Mouse (Mus musculus): ENCODE measurements at regions not wholly inside any gene's neighbourhood (a gene's known extent, or its start where the extent isn't known, plus 50 kb on each side); places are given as distances from the start of the nearest gene placed in this dataset.

DNA sequence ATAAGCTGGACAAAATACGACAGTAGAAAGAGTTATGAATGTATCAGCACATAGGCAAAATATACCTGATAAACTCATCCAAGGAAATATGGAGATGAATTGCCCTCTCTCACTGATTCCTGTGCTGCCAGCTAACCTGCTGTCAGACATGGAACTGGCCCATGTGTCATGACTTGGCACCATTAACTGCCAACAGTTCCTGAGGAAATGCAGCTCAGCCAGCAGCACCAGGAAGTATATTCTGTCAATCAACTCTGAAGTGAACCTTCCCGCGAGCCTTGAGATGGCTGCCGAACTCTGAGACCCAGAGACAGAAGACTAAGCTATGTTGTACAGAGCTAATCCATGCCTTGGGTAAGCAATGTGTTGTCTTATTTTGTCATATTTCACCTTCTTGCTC is 292.4 kb downstream of the Klf6 start:
- 94% methylated on average over 4 of the region's 4 CpGs for WGBS
- Histone ChIP-seq H3K36me3 (ENCODE audit: control insufficient read depth, insufficient read depth, low read length) (no peaks in the 10 kb centered on the region), H3K4me3 (ENCODE audit: low read depth, low read length) (no peak overlapping the region), H3K27ac (ENCODE audit: low read depth, low read length) (no peak overlapping the region), H3K27me3 (ENCODE audit: control insufficient read depth, insufficient read depth, low read length) (no peaks in the 10 kb centered on the region), H3K9ac (replicated peaks; ENCODE audit: low read depth, low read length) (no peak overlapping the region), H3K4me2 (ENCODE audit: low read depth, low read length) (no peak overlapping the region), H3K9me3 (ENCODE audit: control insufficient read depth, low read length) (no peaks in the 10 kb centered on the region), H3K4me1 (ENCODE audit: control insufficient read depth, insufficient read depth, low read length) (no peaks in the 10 kb centered on the region)
- ATAC-seq (ENCODE audit: low read depth), result no peak

DNA sequence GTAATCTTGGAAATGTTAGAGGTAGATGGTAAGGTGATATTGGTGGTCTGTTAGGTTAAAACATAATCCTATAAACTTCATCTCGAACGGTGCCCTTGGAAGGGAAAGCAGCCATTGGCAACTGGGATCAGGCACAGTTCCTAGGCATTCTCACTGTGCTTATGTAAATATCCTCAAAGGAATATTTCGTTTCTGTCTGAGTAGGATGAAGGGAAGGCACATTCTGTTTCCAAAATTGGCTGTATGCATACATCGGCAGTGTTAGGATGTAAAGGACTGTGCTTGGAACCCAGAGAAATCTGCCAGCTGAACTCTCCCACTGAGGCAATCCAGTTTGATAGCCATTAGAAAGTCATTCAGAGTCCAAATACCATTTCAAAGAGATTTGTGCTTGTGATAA is 294.9 kb downstream of the Klf6 start:
- Histone ChIP-seq H3K27me3 (ENCODE audit: control insufficient read depth, insufficient read depth, low read length) (no peaks in the 10 kb centered on the region), H3K9me3 (ENCODE audit: control insufficient read depth, low read length) (no peaks in the 10 kb centered on the region), H3K4me3 (ENCODE audit: low read depth, low read length) (no peak overlapping the region), H3K36me3 (ENCODE audit: control insufficient read depth, insufficient read depth, low read length) (no peaks in the 10 kb centered on the region), H3K9ac (replicated peaks; ENCODE audit: low read depth, low read length) (no peak overlapping the region), H3K27ac (ENCODE audit: low read depth, low read length) (no peak overlapping the region), H3K4me1 (ENCODE audit: control insufficient read depth, insufficient read depth, low read length) (no peaks in the 10 kb centered on the region), H3K4me2 (ENCODE audit: low read depth, low read length) (no peak overlapping the region)
- no peak for ATAC-seq (ENCODE audit: low read depth)
- 79% methylated on average over 4 of the region's 4 CpGs for WGBS

DNA sequence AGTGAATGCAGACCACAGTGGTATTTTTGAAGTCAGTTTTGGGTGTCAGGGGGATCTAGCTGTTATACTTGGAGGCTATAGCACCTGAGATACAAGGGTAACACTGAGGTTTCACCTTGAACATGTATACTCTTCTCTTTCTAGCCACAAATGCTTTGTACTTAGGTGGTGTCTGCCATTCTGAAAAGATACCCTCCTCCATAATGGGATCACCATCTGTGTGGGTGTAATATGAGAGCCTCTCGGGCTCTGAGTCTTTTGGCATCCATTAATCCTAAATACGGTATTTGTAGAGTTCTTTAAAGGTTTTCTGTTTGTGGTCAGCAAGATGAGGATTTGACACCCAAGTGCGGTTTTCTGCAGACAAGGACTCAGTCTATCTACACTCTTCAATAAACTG is 295.7 kb downstream of the Klf6 start:
- ATAC-seq (ENCODE audit: low read depth), result no peak
- H3K36me3 ChIP-seq (ENCODE audit: control insufficient read depth, insufficient read depth, low read length), result no peaks in the 10 kb centered on the region
- no peak overlapping the region for H3K4me3 ChIP-seq (ENCODE audit: low read depth, low read length)
- no peak overlapping the region for H3K4me2 ChIP-seq (ENCODE audit: low read depth, low read length)
- H3K4me1 ChIP-seq (ENCODE audit: control insufficient read depth, insufficient read depth, low read length), result no peaks in the 10 kb centered on the region
- no peaks in the 10 kb centered on the region for H3K9me3 ChIP-seq (ENCODE audit: control insufficient read depth, low read length)
- H3K27ac ChIP-seq (ENCODE audit: low read depth, low read length), result no peak overlapping the region
- WGBS, result 40% methylated on average over 3 of the region's 3 CpGs
- H3K9ac ChIP-seq (replicated peaks; ENCODE audit: low read depth, low read length), result no peak overlapping the region
- H3K27me3 ChIP-seq (ENCODE audit: control insufficient read depth, insufficient read depth, low read length), result no peaks in the 10 kb centered on the region

DNA sequence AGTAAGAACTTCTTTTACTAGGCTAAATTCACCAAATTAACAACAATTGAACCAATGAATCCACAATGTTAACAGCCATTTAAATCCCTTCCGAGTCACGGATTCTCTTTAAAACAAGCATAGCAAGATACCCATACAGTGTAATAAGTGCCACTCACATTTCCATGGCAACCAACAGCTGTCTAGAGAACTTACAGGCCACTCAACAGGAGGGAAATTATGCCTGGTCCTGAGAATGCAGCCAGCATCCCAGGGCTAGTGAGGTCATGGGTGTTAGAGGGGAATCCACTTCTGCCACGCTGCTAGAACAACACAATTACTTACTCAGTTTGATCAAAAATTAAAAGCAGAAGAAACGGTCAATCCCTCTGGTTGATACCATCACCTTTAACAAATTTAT is 296.7 kb downstream of the Klf6 start:
- H3K4me2 ChIP-seq (ENCODE audit: low read depth, low read length), result no peak overlapping the region
- no peak overlapping the region for H3K4me3 ChIP-seq (ENCODE audit: low read depth, low read length)
- no peaks in the 10 kb centered on the region for H3K27me3 ChIP-seq (ENCODE audit: control insufficient read depth, insufficient read depth, low read length)
- 10% methylated on average over 4 of the region's 4 CpGs for WGBS
- H3K4me1 ChIP-seq (ENCODE audit: control insufficient read depth, insufficient read depth, low read length), result no peaks in the 10 kb centered on the region
- H3K9me3 ChIP-seq (ENCODE audit: control insufficient read depth, low read length), result no peaks in the 10 kb centered on the region
- H3K27ac ChIP-seq (ENCODE audit: low read depth, low read length), result no peak overlapping the region
- no peaks in the 10 kb centered on the region for H3K36me3 ChIP-seq (ENCODE audit: control insufficient read depth, insufficient read depth, low read length)
- peak; percentile 67; the same call in 1 of the 2 replicates for ATAC-seq (ENCODE audit: low read depth)
- no peak overlapping the region for H3K9ac ChIP-seq (replicated peaks; ENCODE audit: low read depth, low read length)

DNA sequence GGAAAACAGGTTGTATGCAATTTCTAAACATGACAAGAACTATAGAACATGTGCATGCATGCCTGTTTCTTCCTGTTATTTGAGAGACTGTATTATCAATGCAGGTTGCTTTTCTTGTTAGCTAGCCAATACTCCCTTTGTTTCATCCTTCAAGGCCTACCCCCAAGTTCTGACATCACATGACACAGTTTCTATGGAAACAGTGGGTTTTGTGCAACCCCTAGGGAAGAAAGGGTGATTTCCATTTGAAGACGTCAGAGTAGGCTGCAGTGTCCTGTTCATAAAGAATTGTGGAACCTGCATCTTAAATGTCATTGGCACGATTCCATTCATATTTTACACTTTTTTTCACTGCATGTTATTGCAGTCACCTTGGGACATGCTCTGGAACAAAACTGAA is 298.1 kb downstream of the Klf6 start:
- Histone ChIP-seq H3K4me1 (ENCODE audit: control insufficient read depth, insufficient read depth, low read length) (no peaks in the 10 kb centered on the region), H3K27me3 (ENCODE audit: control insufficient read depth, insufficient read depth, low read length) (no peaks in the 10 kb centered on the region), H3K27ac (ENCODE audit: low read depth, low read length) (no peak overlapping the region), H3K9ac (replicated peaks; ENCODE audit: low read depth, low read length) (no peak overlapping the region), H3K4me3 (ENCODE audit: low read depth, low read length) (no peak overlapping the region), H3K4me2 (ENCODE audit: low read depth, low read length) (no peak overlapping the region), H3K36me3 (ENCODE audit: control insufficient read depth, insufficient read depth, low read length) (no peaks in the 10 kb centered on the region), H3K9me3 (ENCODE audit: control insufficient read depth, low read length) (no peaks in the 10 kb centered on the region)
- ATAC-seq (ENCODE audit: low read depth), result peak; percentile 67; the same call in 1 of the 2 replicates
- 11% methylated on average over 2 of the region's 2 CpGs for WGBS

DNA sequence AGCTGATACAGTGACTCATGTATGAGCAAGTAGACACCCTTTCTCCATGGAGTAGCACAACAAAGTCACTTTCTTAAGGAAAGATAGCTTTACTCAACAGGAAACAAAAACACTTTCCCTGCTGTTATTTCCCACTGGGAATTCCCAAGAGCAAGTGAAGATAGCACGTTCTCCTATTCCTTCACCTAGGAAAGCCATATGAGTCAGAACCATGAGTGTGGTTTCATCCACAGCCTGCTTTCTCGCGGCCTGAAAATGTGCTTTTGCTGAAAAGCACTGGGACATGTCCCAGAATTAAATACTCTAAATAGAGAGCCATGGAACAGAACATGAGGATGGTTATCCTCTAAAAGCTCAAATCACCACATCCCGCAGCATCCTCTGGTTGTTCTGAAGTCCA is 304.6 kb downstream of the Klf6 start:
- H3K4me2 ChIP-seq (ENCODE audit: low read depth, low read length), result no peak overlapping the region
- no peaks in the 10 kb centered on the region for H3K36me3 ChIP-seq (ENCODE audit: control insufficient read depth, insufficient read depth, low read length)
- no peak overlapping the region for H3K9ac ChIP-seq (replicated peaks; ENCODE audit: low read depth, low read length)
- H3K9me3 ChIP-seq (ENCODE audit: control insufficient read depth, low read length), result no peaks in the 10 kb centered on the region
- 91% methylated on average over 4 of the region's 4 CpGs for WGBS
- no peak overlapping the region for H3K27ac ChIP-seq (ENCODE audit: low read depth, low read length)
- H3K4me1 ChIP-seq (ENCODE audit: control insufficient read depth, insufficient read depth, low read length), result no peaks in the 10 kb centered on the region
- no peak overlapping the region for H3K4me3 ChIP-seq (ENCODE audit: low read depth, low read length)
- no peaks in the 10 kb centered on the region for H3K27me3 ChIP-seq (ENCODE audit: control insufficient read depth, insufficient read depth, low read length)
- ATAC-seq (ENCODE audit: low read depth), result no peak

DNA sequence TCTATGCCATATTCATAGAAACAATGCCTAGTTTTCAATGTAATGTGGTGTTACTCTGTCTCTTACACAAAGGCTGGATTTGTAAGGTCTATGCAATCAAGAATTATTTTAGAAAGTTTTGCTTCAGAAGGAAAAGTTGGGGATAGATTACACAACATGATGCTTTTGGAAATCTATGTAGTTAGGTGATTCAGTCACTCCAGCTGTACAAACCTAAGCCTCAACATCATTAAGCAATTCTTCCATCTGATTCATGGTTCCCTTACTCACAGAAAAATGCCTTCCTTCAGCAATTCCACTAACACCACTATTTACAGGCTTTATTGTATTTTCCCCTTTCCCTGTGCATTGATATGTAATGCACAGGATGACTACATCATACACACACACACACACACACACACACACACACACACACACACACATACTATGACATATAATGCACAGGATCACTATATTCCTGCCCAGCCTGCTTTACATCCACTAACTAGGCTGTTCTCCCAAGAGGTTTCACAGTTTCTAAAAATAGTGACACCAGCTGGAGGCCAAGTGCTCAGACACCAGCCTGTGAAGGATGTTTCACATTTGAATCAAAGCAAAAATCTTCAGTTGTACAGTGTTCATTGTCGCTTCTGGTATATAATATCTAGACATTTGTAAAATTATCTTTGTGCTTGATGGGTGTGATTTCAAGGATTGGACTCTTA is 305.9 kb downstream of the Klf6 start:
- no peak overlapping the region for H3K4me3 ChIP-seq (ENCODE audit: low read depth, low read length)
- no peak overlapping the region for H3K9ac ChIP-seq (replicated peaks; ENCODE audit: low read depth, low read length)
- no peaks in the 10 kb centered on the region for H3K27me3 ChIP-seq (ENCODE audit: control insufficient read depth, insufficient read depth, low read length)
- WGBS, result 88% methylated on average over 1 of the region's 1 CpGs
- H3K4me2 ChIP-seq (ENCODE audit: low read depth, low read length), result no peak overlapping the region
- no peaks in the 10 kb centered on the region for H3K36me3 ChIP-seq (ENCODE audit: control insufficient read depth, insufficient read depth, low read length)
- no peaks in the 10 kb centered on the region for H3K4me1 ChIP-seq (ENCODE audit: control insufficient read depth, insufficient read depth, low read length)
- H3K9me3 ChIP-seq (ENCODE audit: control insufficient read depth, low read length), result no peaks in the 10 kb centered on the region
- H3K27ac ChIP-seq (ENCODE audit: low read depth, low read length), result no peak overlapping the region
- no peak for ATAC-seq (ENCODE audit: low read depth)

DNA sequence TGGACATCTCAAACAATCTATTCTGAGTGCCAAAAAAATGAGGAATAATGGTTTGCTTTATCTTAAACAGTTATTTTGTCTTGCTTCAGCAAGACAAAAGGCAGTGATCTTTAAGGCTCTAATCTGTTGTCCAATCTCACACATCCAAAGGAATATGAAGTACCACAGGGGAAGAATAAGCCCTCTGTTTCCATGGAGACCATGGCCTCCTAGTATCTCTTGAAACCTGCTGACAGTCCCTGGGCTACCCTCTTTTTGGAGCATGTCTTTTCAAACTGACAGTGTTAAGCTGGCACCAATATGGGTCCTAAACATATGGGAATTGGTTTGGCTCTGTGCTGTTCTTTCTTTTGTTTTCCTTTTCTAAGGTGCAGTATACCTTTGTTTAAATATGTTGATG is 311.8 kb downstream of the Klf6 start:
- ATAC-seq (ENCODE audit: low read depth), result no peak

DNA sequence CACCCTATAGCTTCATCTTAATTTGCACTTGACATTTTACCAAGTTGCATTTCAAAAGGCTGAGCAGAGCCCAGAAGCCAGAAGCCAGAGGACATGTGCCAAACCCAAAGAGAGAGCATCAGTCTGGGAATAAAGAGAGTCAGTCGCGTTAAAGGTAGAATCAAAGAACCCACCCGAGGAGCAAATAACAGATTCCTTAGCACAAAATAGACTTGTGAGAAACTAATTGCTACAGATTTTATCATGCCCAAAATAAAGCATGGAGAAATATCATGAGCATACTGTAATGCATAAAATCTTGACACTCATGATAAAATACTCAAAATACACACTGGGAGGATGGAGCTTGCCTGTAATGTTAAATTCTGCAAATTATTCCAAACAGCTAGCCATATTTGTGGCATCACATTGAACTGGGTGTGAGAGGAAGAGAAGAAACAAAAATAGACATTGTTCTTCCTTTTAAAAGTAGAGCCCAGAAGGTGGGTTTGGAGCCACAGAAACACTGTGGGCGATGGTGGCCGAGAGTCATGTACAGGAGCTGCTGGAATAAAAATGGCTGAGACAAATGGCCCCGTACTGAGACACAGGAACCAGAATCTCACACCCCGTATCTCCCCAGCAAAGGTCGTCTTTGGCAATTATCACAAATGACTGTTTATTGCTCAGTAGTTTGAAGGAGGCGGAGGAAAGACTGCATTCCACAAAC is 317.2 kb downstream of the Klf6 start:
- H3K4me3 ChIP-seq (ENCODE audit: low read depth, low read length), result no peak overlapping the region
- H3K4me1 ChIP-seq (ENCODE audit: control insufficient read depth, insufficient read depth, low read length), result no peaks in the 10 kb centered on the region
- no peak for ATAC-seq (ENCODE audit: low read depth)
- no peak overlapping the region for H3K9ac ChIP-seq (replicated peaks; ENCODE audit: low read depth, low read length)
- no peaks in the 10 kb centered on the region for H3K27me3 ChIP-seq (ENCODE audit: control insufficient read depth, insufficient read depth, low read length)
- no peaks in the 10 kb centered on the region for H3K9me3 ChIP-seq (ENCODE audit: control insufficient read depth, low read length)
- WGBS, result 54% methylated on average over 9 of the region's 9 CpGs
- no peak overlapping the region for H3K4me2 ChIP-seq (ENCODE audit: low read depth, low read length)
- no peaks in the 10 kb centered on the region for H3K36me3 ChIP-seq (ENCODE audit: control insufficient read depth, insufficient read depth, low read length)
- H3K27ac ChIP-seq (ENCODE audit: low read depth, low read length), result no peak overlapping the region

More for the DNA sequence above, 311.8 kb downstream of the Klf6 start:
- Histone ChIP-seq H3K4me1 (ENCODE audit: control insufficient read depth, insufficient read depth, low read length) (no peaks in the 10 kb centered on the region), H3K9ac (replicated peaks; ENCODE audit: low read depth, low read length) (no peak overlapping the region), H3K36me3 (ENCODE audit: control insufficient read depth, insufficient read depth, low read length) (no peaks in the 10 kb centered on the region), H3K27me3 (ENCODE audit: control insufficient read depth, insufficient read depth, low read length) (no peaks in the 10 kb centered on the region), H3K9me3 (ENCODE audit: control insufficient read depth, low read length) (no peaks in the 10 kb centered on the region), H3K4me2 (ENCODE audit: low read depth, low read length) (no peak overlapping the region), H3K4me3 (ENCODE audit: low read depth, low read length) (no peak overlapping the region), H3K27ac (ENCODE audit: low read depth, low read length) (no peak overlapping the region)
